Mouse (Mus musculus) natural killer cell, adult 2 months (primary cell): ENCODE measurements around the gene Tsen2.

Experiments
- DNase-seq, 2 experiments: peaks; one replicate each; pipeline ENCODE4 v3.0.0; 2022; ENCODE audit warnings: low spot score in 2 of 2

The Tsen2 gene

DNA sequence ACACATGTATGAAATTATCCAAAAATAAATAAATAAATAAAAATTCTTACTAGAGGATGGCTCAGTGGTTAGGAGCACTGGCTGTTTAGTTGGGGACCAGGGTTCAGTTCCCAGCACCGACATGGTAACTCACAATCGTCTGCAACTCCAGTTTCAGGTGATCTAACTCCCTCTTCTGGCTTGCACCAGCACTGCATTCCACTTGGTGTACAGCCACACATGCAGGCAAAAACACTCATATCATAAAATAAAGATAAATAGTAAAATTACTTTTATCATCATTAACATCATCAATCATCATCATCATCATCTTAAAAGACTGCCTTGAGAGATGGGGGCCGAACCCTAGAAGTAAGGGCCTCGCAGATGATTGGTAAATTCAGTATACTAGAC lies 56.9 kb downstream of the Tsen2 start:
- DNase-seq, result no peak

DNA sequence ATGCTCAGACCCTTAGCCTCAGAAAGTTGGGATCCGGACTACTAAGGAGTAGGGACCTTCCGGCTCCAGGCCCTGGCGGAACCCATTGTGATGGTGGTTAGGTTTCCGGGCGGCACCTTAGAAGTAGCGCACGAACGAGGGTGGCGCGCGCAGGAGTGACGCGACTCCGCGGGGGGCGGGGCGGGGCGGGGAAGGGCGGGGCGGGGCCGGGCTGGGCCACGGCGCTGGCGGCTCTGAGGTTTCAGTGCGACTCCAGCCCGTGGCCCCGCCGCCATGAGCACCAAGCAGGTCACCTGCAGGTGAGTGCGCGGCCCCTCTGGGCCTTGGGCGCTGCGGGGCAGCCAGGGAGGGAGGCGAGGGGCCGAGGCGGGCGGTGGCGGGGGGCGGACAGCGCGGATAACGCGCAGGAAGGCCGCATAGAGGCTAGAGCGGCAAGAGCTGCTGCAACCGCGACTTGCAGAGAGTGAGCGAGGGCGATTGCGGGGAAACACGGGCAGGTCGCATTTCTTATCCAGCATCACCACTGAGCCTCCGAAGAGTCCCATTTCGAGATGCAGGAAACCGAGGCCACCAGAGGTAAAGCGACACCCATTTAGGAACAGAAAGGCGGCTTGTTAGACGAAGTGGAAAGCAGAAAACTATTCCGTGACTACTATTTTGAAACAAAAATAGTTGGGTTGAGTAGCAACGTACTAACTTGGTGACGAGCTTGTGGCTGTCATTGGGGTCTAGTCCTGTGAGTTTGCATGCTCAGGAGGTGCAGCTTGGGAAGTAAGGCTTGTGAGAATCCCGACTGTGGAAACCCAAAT lies 57.5 kb downstream of the Tsen2 start, which contains the start of gene Mkrn2:
Gene Mkrn2 (plus strand): TSS at position 188 of the 809 bp plus-strand sequence.
- peak; percentile 75 to 84 for DNase-seq

- no peak for DNase-seq
Measured at GRCm38 (mm10) chr6:115606461-115606860, 62.0 kb downstream of the Tsen2 start.

DNA sequence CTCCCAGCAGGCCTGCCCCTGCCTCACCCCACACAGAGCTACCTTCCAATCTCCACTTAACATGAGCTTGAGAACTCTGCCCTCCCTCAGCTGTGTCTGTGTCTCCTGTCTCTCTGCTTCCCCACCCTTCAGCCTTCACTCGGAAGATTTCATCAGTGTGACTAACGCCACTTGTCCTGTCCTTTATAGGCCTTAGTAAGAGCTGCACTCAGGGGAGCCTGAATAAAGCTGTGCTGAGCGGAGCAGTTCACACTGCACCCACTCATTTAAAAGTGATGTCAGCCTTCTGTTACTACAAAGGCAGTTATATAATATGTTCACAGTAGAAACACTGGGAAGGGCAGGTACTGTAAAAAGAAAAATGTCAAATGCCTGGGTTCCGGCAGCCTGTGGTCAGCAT lies 63.0 kb downstream of the Tsen2 start:
- no peak for DNase-seq

DNA sequence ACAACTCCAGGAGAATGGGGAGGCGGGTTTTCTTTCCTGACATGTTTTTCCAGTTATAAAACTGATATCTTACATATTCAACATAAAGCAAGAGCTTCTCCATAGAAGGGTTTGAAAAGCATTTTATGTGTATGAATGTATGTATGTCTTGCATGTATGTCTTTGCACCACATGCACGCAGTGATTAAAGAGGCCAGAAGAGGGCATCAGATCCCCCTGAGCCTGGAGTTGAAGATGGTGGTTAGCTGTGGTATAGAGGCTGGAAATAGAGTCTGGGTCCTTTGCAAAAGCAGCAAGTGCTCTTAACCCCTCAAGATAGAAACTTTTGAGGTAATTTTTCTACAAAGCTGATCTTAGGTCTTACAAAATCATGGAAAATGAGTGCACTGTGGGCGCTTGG lies 64.7 kb downstream of the Tsen2 start:
- DNase-seq, result peak in 1 of 2 experiments; percentile 21

DNA sequence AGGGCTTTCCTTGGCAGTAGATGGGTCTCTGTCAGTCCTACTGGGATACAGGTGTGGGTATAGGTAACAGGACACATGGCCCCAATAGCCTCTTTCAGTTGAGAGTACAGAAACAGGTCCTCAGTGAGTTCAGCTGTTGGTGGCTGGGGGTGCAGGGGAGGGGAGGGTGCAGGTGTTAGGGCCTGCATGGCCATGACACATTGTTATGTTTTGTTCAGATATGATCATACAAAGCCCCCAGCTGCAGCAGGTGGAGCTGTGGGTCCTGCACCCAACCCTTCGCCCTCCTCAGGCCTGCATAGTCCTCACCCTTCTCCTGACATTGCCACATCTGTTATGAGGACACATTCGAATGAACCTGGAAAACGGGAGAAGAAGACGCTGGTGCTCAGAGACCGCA lies 65.8 kb downstream of the Tsen2 start:
- DNase-seq, result no peak

DNA sequence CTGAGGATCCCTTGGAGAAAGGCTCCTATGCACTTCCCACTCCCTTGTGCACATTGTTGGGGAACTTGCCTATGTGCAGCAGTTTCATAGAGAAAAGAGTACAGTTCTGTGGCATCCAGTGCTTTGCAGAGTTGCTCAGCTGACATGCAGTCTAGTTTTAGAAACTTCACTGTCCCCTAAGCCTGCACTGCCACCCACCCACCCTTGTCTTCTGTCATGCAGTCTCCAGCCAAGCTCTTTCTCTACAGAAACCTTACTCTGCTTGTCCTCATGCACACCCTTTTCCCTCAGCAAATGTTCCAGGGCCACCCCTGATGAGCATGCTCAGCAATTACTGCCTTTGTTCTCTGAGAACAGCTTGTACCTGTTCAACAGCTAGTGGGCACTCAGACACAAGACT lies 69.3 kb downstream of the Tsen2 start:
- no peak for DNase-seq

DNA sequence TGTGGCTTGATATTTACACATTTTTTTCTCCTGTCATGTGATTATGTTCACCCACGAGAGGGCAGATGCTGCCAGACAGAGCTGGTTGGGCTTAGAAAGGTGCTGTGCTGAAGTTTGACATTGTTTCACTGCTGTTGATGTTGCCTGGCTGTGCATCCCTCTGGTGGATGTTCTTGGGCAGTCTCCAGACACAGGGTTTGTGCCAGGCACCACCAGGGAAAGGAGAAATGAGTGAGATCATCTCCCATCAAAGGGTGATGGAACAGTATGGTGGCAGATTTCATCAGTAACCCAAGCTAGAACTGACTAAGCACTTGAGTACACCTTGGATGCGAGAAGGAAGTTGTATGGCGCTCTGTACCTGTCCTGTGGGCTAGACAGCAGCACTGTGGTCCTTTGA lies 71.5 kb downstream of the Tsen2 start:
- no peak for DNase-seq

- no peak for DNase-seq
Measured at GRCm38 (mm10) chr6:115619818-115620217, 75.4 kb downstream of the Tsen2 start.

- DNase-seq, result no peak
Measured at GRCm38 (mm10) chr6:115620942-115621341, 76.5 kb downstream of the Tsen2 start.

GRCm38 (mm10) chr6:115626121-115626520 lies 81.7 kb downstream of the Tsen2 start:
- DNase-seq, result no peak
